Mouse (Mus musculus): ENCODE measurements around the gene Lce1h. TPM values are rescaled to one million over a fixed set of nuclear protein-coding genes. Genes with fewer than 3 reads are reported as not detected.

The Lce1h gene
- polyA plus RNA-seq (2012; rRNA removed): not detected in 2 replicates

GRCm38 (mm10) chr3:92764965-92765364, at the start of gene Lce1h:
Gene Lce1h, minus strand, starts transcription at chr3:92765065.

GRCm38 (mm10) chr3:92807791-92808190, 42.9 kb upstream of the Lce1h start, which contains the start of gene Lce1k:
Gene Lce1k, minus strand, starts transcription at chr3:92807891.

GRCm38 (mm10) chr3:92790414-92790813, 25.5 kb upstream of the Lce1h start, which contains the start of gene Lce1j:
Gene Lce1j, minus strand, starts transcription at chr3:92790514.

GRCm38 (mm10) chr3:92778799-92779198, 13.9 kb upstream of the Lce1h start, which contains the start of gene Lce1i:
Gene Lce1i, minus strand, starts transcription at chr3:92778899.

GRCm38 (mm10) chr3:92752238-92752637, 12.6 kb downstream of the Lce1h start, which contains the start of gene Lce1g:
Gene Lce1g, minus strand, starts transcription at chr3:92752338.

GRCm38 (mm10) chr3:92738996-92739395, 25.9 kb downstream of the Lce1h start, which contains the start of gene Gm38119:
Gene Gm38119, minus strand, starts transcription at chr3:92739096.

GRCm38 (mm10) chr3:92720250-92720649, 44.6 kb downstream of the Lce1h start, which contains the start of gene Lce1f:
Gene Lce1f, minus strand, starts transcription at chr3:92720350.

Other genes with a start within 250 kb of the Lce1h start
- not detected in 2 replicates for gene 2310046K23Rik, start 230.6 kb downstream of the Lce1h start, polyA plus RNA-seq (2012; rRNA removed)
- gene Ivl, start 191.3 kb downstream of the Lce1h start, polyA plus RNA-seq (2012; rRNA removed): 0.02 and 0.04 TPM in 2 replicates
- not detected in 2 replicates for gene Smcp, start 176.1 kb downstream of the Lce1h start, polyA plus RNA-seq (2012; rRNA removed)
- not detected in 2 replicates for gene 2210017I01Rik, start 157.6 kb downstream of the Lce1h start, polyA plus RNA-seq (2012; rRNA removed)
- not detected in 2 replicates for gene Lce6a, start 143.4 kb downstream of the Lce1h start, polyA plus RNA-seq (2012; rRNA removed)
- not detected in 2 replicates for gene Lce1a1, start 116.8 kb downstream of the Lce1h start, polyA plus RNA-seq (2012; rRNA removed)
- not detected in 2 replicates for gene Lce1b, start 108.1 kb downstream of the Lce1h start, polyA plus RNA-seq (2012; rRNA removed)
- not detected in 2 replicates for gene Lce1a2, start 94.8 kb downstream of the Lce1h start, polyA plus RNA-seq (2012; rRNA removed)
- not detected in 2 replicates for gene Lce1c, start 85.8 kb downstream of the Lce1h start, polyA plus RNA-seq (2012; rRNA removed)
- not detected in 2 replicates for gene Lce1d, start 77.9 kb downstream of the Lce1h start, polyA plus RNA-seq (2012; rRNA removed)
- gene Lce1e, start 56.0 kb downstream of the Lce1h start, polyA plus RNA-seq (2012; rRNA removed): not detected in 2 replicates
- not detected in 2 replicates for gene Lce1f, start 44.7 kb downstream of the Lce1h start, polyA plus RNA-seq (2012; rRNA removed)
- not detected in 2 replicates for gene Gm38119, start 26.0 kb downstream of the Lce1h start, polyA plus RNA-seq (2012; rRNA removed)
- gene Lce1g, start 12.7 kb downstream of the Lce1h start, polyA plus RNA-seq (2012; rRNA removed): not detected in 2 replicates
- gene Lce1i, start 13.8 kb upstream of the Lce1h start, polyA plus RNA-seq (2012; rRNA removed): not detected in 2 replicates
- not detected in 2 replicates for gene Lce1j, start 25.4 kb upstream of the Lce1h start, polyA plus RNA-seq (2012; rRNA removed)
- gene Lce1k, start 42.8 kb upstream of the Lce1h start, polyA plus RNA-seq (2012; rRNA removed): not detected in 2 replicates
- not detected in 2 replicates for gene Kprp, start 62.2 kb upstream of the Lce1h start, polyA plus RNA-seq (2012; rRNA removed)
- not detected in 2 replicates for gene Lce1l, start 86.2 kb upstream of the Lce1h start, polyA plus RNA-seq (2012; rRNA removed)
- not detected in 2 replicates for gene 2310050C09Rik, start 105.2 kb upstream of the Lce1h start, polyA plus RNA-seq (2012; rRNA removed)
- gene Lce3a, start 161.2 kb upstream of the Lce1h start, polyA plus RNA-seq (2012; rRNA removed): not detected in 2 replicates
- not detected in 2 replicates for gene Lce3b, start 167.9 kb upstream of the Lce1h start, polyA plus RNA-seq (2012; rRNA removed)
- gene Lce3c, start 179.4 kb upstream of the Lce1h start, polyA plus RNA-seq (2012; rRNA removed): not detected in 2 replicates
- not detected in 2 replicates for gene Lce3d, start 192.3 kb upstream of the Lce1h start, polyA plus RNA-seq (2012; rRNA removed)
- not detected in 2 replicates for gene Lce3e, start 202.0 kb upstream of the Lce1h start, polyA plus RNA-seq (2012; rRNA removed)
- gene Lce3f, start 227.2 kb upstream of the Lce1h start, polyA plus RNA-seq (2012; rRNA removed): not detected in 2 replicates

Measured in central nervous system, embryonic 11.5 days (tissue).